Mouse (Mus musculus): Measurements from ENCODE around the gene Mtfr2.

DNA sequence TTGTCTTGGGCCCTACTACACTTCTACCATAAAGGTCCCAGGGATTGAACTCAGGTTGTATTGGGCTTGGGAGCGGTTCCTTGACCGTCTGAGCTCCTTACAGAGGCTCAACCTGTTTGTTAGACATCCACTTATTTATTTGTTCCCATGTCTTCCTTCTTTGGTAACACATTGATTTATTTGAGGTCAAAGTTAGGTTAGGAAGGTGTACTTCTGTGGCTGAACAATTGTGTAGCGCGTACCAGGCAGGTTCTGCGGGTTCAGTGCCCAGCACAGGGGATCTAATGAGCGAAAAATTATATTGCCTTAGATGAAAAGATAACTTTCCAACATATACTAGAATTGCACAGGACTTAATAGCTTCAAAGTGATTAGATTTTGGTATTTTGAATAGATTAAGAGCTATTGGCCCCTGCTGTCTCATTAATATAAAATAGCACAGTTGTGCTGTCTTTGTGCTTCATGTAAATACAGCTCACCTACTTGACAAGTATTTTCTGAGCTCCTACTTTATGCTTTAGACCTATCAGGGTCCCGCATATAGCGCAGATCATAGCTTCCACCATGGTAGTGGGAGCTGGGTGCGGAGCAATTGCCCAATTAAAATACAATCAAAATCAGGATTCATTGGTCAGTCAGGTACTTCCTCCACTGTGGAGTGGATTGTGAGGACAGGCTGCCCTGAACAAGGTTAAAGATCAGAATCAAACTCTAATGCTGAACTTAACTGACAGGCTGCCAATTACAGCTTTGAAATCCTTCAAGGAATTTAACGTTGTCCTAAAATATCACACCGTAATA is 36.4 kb upstream of the Mtfr2 start:
- TF ChIP-seq ZNF384 (IDR thresholded peaks at IDR 0.05; ENCODE audit: low read depth, low read length) (no peak), ZC3H11A (IDR thresholded peaks at IDR 0.05; ENCODE audit: borderline replicate concordance, low read depth, low read length) (no peak), HCFC1 (IDR thresholded peaks at IDR 0.05; ENCODE audit: borderline replicate concordance, insufficient read depth, low read length) (no peak), MAFK (IDR thresholded peaks at IDR 0.05; ENCODE audit: insufficient read depth, low read depth, low read length) (no peak)

Measured in ES-E14 (cell line).